Mouse (Mus musculus): ENCODE results near the gene Tfap2c. TPM values are rescaled to one million over a fixed set of nuclear protein-coding genes. Genes with fewer than 3 reads are reported as not detected.

Tfap2c gene
- polyA plus RNA-seq, 1 experiment: 0.11 TPM

DNA sequence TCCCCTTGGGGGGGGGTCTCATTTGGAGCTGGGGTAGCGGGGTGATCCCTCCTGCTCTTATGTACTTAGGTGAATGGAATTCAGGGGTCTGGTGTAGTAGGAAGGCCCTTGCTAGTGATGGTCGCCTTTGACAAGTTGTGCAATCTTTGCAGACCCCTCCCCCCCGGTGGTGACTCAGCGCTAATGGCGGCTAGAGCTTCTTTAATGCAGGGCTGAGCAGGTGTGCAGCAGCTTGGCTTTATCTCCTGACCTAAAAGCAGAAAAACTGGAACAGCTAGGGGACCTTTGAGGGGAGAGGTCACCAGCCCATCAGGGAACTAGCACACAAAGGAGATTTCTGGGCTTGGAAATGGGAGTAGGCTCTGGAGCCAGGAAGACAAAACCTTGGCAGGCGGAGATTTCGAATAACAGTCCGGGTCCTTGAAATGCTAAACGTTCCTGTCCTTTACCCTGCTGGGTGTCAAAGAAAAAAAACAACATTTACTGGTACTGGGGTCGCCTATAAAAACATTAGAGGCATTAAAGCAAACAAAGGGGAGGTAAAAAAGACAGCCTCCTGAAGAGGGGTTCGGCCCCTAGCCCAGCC lies 32.9 kb upstream of the Tfap2c start:
- H3K27ac ChIP-seq (ENCODE audit: control insufficient read depth, insufficient read depth, low read depth, low read length): no peak overlapping the region
- no peaks in the 10 kb centered on the region for H3K36me3 ChIP-seq (ENCODE audit: control insufficient read depth, insufficient read depth, low read length)
- H3K4me3 ChIP-seq (ENCODE audit: control insufficient read depth, low read depth, low read length): no peak overlapping the region
- H3K27me3 ChIP-seq (ENCODE audit: control insufficient read depth, insufficient read depth, low read length): no peaks in the 10 kb centered on the region
- no peaks in the 10 kb centered on the region; the same call in 1 of the 2 replicates for H3K4me1 ChIP-seq (ENCODE audit: control insufficient read depth, insufficient read depth, low read length)
- TF ChIP-seq CTCF (IDR thresholded peaks at IDR 0.05; ENCODE audit: control insufficient read depth, insufficient read depth, insufficient replicate concordance, low read depth, low read length) (no peak), POLR2A (IDR thresholded peaks at IDR 0.05; ENCODE audit: control insufficient read depth, low read depth, low read length) (no peak)

DNA sequence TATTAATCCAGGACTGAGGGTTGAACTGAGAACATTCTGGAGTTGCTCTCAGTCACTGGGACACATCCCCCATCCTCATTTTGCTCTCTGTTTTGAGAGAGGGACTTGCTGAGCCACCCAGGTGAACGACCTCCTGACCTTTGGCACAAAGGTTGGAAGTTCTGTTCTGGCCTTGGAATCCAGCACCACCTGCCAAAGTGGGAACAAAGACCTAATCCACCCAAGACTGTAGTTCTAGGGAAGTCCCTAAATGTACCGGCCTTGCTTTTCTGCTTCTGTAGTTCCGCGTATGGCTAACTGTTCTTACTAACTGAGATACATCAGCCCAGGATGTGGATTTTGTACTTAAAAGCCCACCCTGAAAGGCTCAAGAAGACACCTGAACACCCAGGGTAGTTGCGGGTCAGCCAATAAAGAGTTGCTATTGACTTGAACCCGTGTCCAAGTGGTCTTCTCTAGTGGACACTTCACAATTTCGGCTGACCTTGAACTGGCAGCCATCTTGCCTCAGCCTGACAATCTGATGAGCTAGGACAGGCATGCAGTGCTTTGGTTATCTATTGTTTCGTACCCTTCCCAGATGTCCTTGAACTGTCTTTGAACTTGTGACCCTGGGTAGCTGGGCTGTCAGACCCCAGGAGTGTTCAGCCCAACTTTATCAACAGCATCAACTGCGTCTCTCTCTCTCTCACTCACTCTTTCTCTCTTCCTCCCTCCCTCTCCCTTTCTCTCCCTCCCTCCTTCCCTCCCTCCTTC lies 28.6 kb upstream of the Tfap2c start:
- no peak for TF ChIP-seq CTCF (IDR thresholded peaks at IDR 0.05; ENCODE audit: control insufficient read depth, insufficient read depth, insufficient replicate concordance, low read depth, low read length)
- TF ChIP-seq POLR2A (IDR thresholded peaks at IDR 0.05; ENCODE audit: control insufficient read depth, low read depth, low read length): no peak
- peaks cover 3% of the 10 kb centered on the region for H3K4me1 ChIP-seq (ENCODE audit: control insufficient read depth, insufficient read depth, low read length)
- H3K27me3 ChIP-seq (ENCODE audit: control insufficient read depth, insufficient read depth, low read length): no peaks in the 10 kb centered on the region
- H3K4me3 ChIP-seq (ENCODE audit: control insufficient read depth, low read depth, low read length): no peak overlapping the region
- no peaks in the 10 kb centered on the region for H3K36me3 ChIP-seq (ENCODE audit: control insufficient read depth, insufficient read depth, low read length)
- H3K27ac ChIP-seq (ENCODE audit: control insufficient read depth, insufficient read depth, low read depth, low read length): no peak overlapping the region

DNA sequence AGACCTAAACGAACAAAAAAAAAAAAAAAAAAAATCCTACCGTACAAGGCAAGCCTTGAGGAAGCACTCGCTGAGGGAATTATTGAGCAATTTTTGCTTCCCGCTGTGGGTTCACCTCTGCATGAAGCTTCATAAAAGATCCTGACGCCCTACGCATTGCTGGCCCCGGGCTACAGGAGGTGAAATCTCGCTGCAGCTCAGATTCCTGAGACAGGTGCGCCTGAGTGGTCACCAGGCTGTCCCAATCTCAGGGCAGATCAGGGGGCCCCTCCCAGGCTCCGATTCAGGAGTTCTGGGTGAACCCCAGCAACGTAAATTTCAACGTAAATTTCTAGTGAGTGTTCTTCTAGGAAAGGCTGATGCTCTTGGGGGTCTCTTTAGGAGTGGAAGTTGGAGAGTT lies 26.9 kb upstream of the Tfap2c start:
- H3K4me3 ChIP-seq (ENCODE audit: control insufficient read depth, low read depth, low read length): no peak overlapping the region
- H3K4me1 ChIP-seq (ENCODE audit: control insufficient read depth, insufficient read depth, low read length): peaks cover 3% of the 10 kb centered on the region
- TF ChIP-seq CTCF (IDR thresholded peaks at IDR 0.05; ENCODE audit: control insufficient read depth, insufficient read depth, insufficient replicate concordance, low read depth, low read length): no peak
- no peak for TF ChIP-seq POLR2A (IDR thresholded peaks at IDR 0.05; ENCODE audit: control insufficient read depth, low read depth, low read length)
- no peaks in the 10 kb centered on the region for H3K36me3 ChIP-seq (ENCODE audit: control insufficient read depth, insufficient read depth, low read length)
- no peak overlapping the region for H3K27ac ChIP-seq (ENCODE audit: control insufficient read depth, insufficient read depth, low read depth, low read length)
- no peaks in the 10 kb centered on the region for H3K27me3 ChIP-seq (ENCODE audit: control insufficient read depth, insufficient read depth, low read length)

DNA sequence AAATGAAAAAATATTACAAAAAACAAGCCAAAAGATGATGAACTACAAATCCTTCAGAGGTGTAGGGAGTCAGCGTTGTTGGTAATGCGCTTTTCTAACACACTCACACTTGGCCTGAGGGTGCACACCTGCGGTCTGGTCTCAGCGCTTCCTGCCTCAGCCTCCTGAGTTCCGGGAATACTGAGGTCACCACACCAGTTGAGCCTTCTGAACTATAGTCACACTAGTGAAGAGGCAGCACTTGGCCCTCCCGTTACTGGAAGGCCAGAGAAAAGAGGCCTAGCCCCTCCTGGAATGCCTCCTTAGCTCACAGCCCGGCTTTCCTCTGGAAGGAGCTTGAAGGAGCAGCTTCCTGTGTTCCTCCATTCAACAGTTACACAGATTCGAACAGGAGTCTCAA lies 22.2 kb upstream of the Tfap2c start:
- no peak overlapping the region for H3K4me3 ChIP-seq (ENCODE audit: control insufficient read depth, low read depth, low read length)
- H3K36me3 ChIP-seq (ENCODE audit: control insufficient read depth, insufficient read depth, low read length): no peaks in the 10 kb centered on the region
- no peaks in the 10 kb centered on the region for H3K27me3 ChIP-seq (ENCODE audit: control insufficient read depth, insufficient read depth, low read length)
- no peak overlapping the region for H3K27ac ChIP-seq (ENCODE audit: control insufficient read depth, insufficient read depth, low read depth, low read length)
- TF ChIP-seq POLR2A (IDR thresholded peaks at IDR 0.05; ENCODE audit: control insufficient read depth, low read depth, low read length) (no peak), CTCF (IDR thresholded peaks at IDR 0.05; ENCODE audit: control insufficient read depth, insufficient read depth, insufficient replicate concordance, low read depth, low read length) (no peak)
- H3K4me1 ChIP-seq (ENCODE audit: control insufficient read depth, insufficient read depth, low read length): peaks cover 3% of the 10 kb centered on the region

DNA sequence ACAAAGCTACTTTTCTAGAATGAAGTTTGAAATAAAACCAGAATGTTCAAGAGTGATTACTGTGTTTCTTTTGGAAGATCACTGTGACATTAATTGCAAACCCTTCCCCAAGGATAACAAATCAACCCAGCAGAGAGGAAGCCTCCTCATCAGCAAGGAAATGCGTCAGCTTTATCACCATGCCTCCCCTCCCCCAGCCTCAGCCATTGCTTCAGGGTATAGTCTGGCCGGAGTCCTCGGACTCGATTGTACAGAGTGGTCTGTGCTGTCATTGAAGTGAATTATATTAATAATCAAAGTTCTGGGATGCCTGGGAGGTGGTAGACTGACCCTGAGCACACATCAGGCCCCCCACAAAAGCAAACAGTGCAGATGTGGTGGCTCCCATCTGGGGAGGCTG lies 5.4 kb upstream of the Tfap2c start:
- TF ChIP-seq CTCF (IDR thresholded peaks at IDR 0.05; ENCODE audit: control insufficient read depth, insufficient read depth, insufficient replicate concordance, low read depth, low read length): no peak
- TF ChIP-seq POLR2A (IDR thresholded peaks at IDR 0.05; ENCODE audit: control insufficient read depth, low read depth, low read length): no peak
- Histone ChIP-seq H3K4me3 (ENCODE audit: control insufficient read depth, low read depth, low read length) (no peak overlapping the region), H3K27me3 (ENCODE audit: control insufficient read depth, insufficient read depth, low read length) (peaks cover 9% of the 10 kb centered on the region), H3K27ac (ENCODE audit: control insufficient read depth, insufficient read depth, low read depth, low read length) (no peak overlapping the region), H3K36me3 (ENCODE audit: control insufficient read depth, insufficient read depth, low read length) (no peaks in the 10 kb centered on the region), H3K4me1 (ENCODE audit: control insufficient read depth, insufficient read depth, low read length) (peaks cover 2% of the 10 kb centered on the region; the same call in 1 of the 2 replicates)

DNA sequence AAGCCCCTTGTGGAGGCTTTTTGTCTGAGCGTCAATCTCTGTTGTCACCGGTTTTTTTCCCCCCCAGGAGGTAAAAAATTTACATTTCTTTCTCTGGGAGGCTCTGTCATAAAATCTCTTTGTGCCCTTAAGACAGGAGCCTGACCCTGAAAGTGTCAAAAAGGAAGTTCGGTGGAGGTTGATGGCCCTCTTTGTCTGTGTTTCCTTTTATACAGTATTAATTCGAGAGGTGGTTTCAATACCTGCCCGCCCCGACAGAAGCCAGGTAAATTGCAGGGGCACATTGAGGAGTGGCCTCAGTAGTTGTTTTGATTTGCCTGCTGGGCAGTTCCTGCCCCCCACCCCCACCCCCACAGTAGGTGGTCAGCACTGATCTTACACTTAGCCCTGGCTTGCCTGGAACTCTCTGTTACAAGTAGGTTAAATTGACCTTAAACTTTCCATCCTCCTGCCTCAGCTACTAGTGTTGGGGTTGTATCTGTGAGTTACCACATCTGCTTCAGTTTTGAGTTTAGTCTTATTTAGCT lies 4.7 kb upstream of the Tfap2c start:
- TF ChIP-seq CTCF (IDR thresholded peaks at IDR 0.05; ENCODE audit: control insufficient read depth, insufficient read depth, insufficient replicate concordance, low read depth, low read length): no peak
- Histone ChIP-seq H3K4me1 (ENCODE audit: control insufficient read depth, insufficient read depth, low read length) (peaks cover 2% of the 10 kb centered on the region; the same call in 1 of the 2 replicates), H3K4me3 (ENCODE audit: control insufficient read depth, low read depth, low read length) (no peak overlapping the region), H3K27me3 (ENCODE audit: control insufficient read depth, insufficient read depth, low read length) (peaks cover 9% of the 10 kb centered on the region), H3K36me3 (ENCODE audit: control insufficient read depth, insufficient read depth, low read length) (no peaks in the 10 kb centered on the region), H3K27ac (ENCODE audit: control insufficient read depth, insufficient read depth, low read depth, low read length) (no peak overlapping the region)

DNA sequence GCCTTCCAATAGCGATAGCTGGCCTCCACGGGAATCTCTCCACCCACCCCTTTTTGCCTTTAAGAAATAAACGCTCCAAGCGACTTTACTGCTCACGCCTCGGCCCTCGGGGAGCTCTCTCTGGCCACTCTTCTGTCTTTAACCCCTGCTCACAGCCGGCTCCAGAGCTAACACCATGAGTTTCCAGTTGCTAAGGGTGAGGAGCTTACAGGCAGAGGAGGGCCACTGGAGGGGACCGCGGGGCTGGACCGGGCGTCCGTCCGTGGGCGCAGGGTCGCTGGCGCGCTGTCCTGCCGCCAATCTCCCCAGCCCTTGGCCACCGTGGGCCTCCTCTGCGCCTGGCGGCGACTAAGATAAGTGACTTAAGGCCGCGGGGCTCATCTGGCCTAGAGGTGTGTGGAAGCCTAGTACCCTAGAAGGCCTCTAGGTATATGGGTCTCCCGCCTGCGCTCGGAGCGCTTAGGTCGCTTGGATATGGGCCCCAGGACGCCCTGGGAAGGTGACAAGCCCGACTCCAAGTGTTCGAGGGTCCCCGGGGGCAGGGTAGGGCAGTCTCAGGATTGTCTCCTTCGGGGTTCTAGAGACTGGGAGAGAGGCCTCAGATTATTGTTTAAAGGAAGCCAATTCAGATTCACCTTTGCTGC lies 3.7 kb upstream of the Tfap2c start:
- Histone ChIP-seq H3K27ac (ENCODE audit: control insufficient read depth, insufficient read depth, low read depth, low read length) (no peak overlapping the region), H3K27me3 (ENCODE audit: control insufficient read depth, insufficient read depth, low read length) (peaks cover 9% of the 10 kb centered on the region), H3K36me3 (ENCODE audit: control insufficient read depth, insufficient read depth, low read length) (no peaks in the 10 kb centered on the region), H3K4me3 (ENCODE audit: control insufficient read depth, low read depth, low read length) (no peak overlapping the region), H3K4me1 (ENCODE audit: control insufficient read depth, insufficient read depth, low read length) (peaks cover 9% of the 10 kb centered on the region)
- no peak for TF ChIP-seq POLR2A (IDR thresholded peaks at IDR 0.05; ENCODE audit: control insufficient read depth, low read depth, low read length)
- no peak for TF ChIP-seq CTCF (IDR thresholded peaks at IDR 0.05; ENCODE audit: control insufficient read depth, insufficient read depth, insufficient replicate concordance, low read depth, low read length)
